Mouse (Mus musculus): Measurements from ENCODE around the gene Nuf2. TPM values are rescaled to one million over a fixed set of nuclear protein-coding genes. Genes with fewer than 3 reads are reported as not detected.

Nuf2 gene
- polyA plus RNA-seq (2015; fragmentation: Nextera tagmentation; extraction: Ambion mirVana): 44.5 and 49.9 TPM in 2 replicates

- WGBS: under 1% methylated on average over 39 of the region's 39 CpGs
- peak; percentile 99 for ATAC-seq (replicated peaks; ENCODE audit: extremely low read depth, insufficient read depth, low FRiP score)
These were observed at the start of gene Nuf2 for GRCm38 (mm10) chr1:169530876-169531701. Gene Nuf2 (minus strand): TSS chr1:169531464.

GRCm38 (mm10) chr1:169579572-169579971 is 48.3 kb upstream of the Nuf2 start:
- ATAC-seq (replicated peaks; ENCODE audit: extremely low read depth, insufficient read depth, low FRiP score): no peak
- no peak overlapping the region for H3K4me3 ChIP-seq (ENCODE audit: low read length)
- H3K4me1 ChIP-seq (ENCODE audit: control insufficient read depth, insufficient read depth, low read length): no peaks in the 10 kb centered on the region
- H3K4me2 ChIP-seq (ENCODE audit: low read depth, low read length): no peak overlapping the region
- H3K36me3 ChIP-seq (ENCODE audit: control insufficient read depth, insufficient read depth): no peaks in the 10 kb centered on the region
- H3K9me3 ChIP-seq (replicated peaks; ENCODE audit: control insufficient read depth, low read length): no peaks in the 10 kb centered on the region
- H3K9ac ChIP-seq (ENCODE audit: low read length): no peak overlapping the region
- H3K27ac ChIP-seq (ENCODE audit: low read length): no peak overlapping the region
- 66% methylated on average over 3 of the region's 3 CpGs for WGBS
- H3K27me3 ChIP-seq (ENCODE audit: control insufficient read depth, insufficient read depth, low read length): no peaks in the 10 kb centered on the region

More at GRCm38 (mm10) chr1:169530876-169531701, at the start of gene Nuf2:
- Histone ChIP-seq H3K4me3 (ENCODE audit: low read length) (peak within 1 kb of the TSS; percentile 70), H3K36me3 (ENCODE audit: control insufficient read depth, insufficient read depth) (peaks cover 9% of the 10 kb centered on the region; the same call in 1 of the 2 replicates), H3K4me1 (ENCODE audit: control insufficient read depth, insufficient read depth, low read length) (peaks cover 17% of the 10 kb centered on the region), H3K9me3 (replicated peaks; ENCODE audit: control insufficient read depth, low read length) (no peaks in the 10 kb centered on the region), H3K27ac (ENCODE audit: low read length) (peak within 1 kb of the TSS; percentile 93), H3K27me3 (ENCODE audit: control insufficient read depth, insufficient read depth, low read length) (no peaks in the 10 kb centered on the region), H3K9ac (ENCODE audit: low read length) (peak within 1 kb of the TSS; percentile 82), H3K4me2 (ENCODE audit: low read depth, low read length) (peak within 1 kb of the TSS; percentile 90)

GRCm38 (mm10) chr1:169574136-169574535 is 42.9 kb upstream of the Nuf2 start:
- H3K4me3 ChIP-seq (ENCODE audit: low read length): no peak overlapping the region
- no peaks in the 10 kb centered on the region for H3K9me3 ChIP-seq (replicated peaks; ENCODE audit: control insufficient read depth, low read length)
- no peaks in the 10 kb centered on the region for H3K27me3 ChIP-seq (ENCODE audit: control insufficient read depth, insufficient read depth, low read length)
- no peak for ATAC-seq (replicated peaks; ENCODE audit: extremely low read depth, insufficient read depth, low FRiP score)
- H3K9ac ChIP-seq (ENCODE audit: low read length): no peak overlapping the region
- no peaks in the 10 kb centered on the region for H3K36me3 ChIP-seq (ENCODE audit: control insufficient read depth, insufficient read depth)
- H3K27ac ChIP-seq (ENCODE audit: low read length): no peak overlapping the region
- H3K4me2 ChIP-seq (ENCODE audit: low read depth, low read length): no peak overlapping the region
- no peaks in the 10 kb centered on the region for H3K4me1 ChIP-seq (ENCODE audit: control insufficient read depth, insufficient read depth, low read length)

- H3K27me3 ChIP-seq (ENCODE audit: control insufficient read depth, insufficient read depth, low read length): no peaks in the 10 kb centered on the region
- 60% methylated on average over 2 of the region's 2 CpGs for WGBS
- H3K4me1 ChIP-seq (ENCODE audit: control insufficient read depth, insufficient read depth, low read length): no peaks in the 10 kb centered on the region
- H3K9ac ChIP-seq (ENCODE audit: low read length): no peak overlapping the region
- no peaks in the 10 kb centered on the region for H3K9me3 ChIP-seq (replicated peaks; ENCODE audit: control insufficient read depth, low read length)
- no peaks in the 10 kb centered on the region for H3K36me3 ChIP-seq (ENCODE audit: control insufficient read depth, insufficient read depth)
- no peak overlapping the region for H3K27ac ChIP-seq (ENCODE audit: low read length)
- no peak for ATAC-seq (replicated peaks; ENCODE audit: extremely low read depth, insufficient read depth, low FRiP score)
- no peak overlapping the region for H3K4me2 ChIP-seq (ENCODE audit: low read depth, low read length)
- no peak overlapping the region for H3K4me3 ChIP-seq (ENCODE audit: low read length)
These were observed 24.4 kb upstream of the Nuf2 start for GRCm38 (mm10) chr1:169555621-169556020.

GRCm38 (mm10) chr1:169555019-169555418 is 23.8 kb upstream of the Nuf2 start:
- Histone ChIP-seq H3K9me3 (replicated peaks; ENCODE audit: control insufficient read depth, low read length) (no peaks in the 10 kb centered on the region), H3K4me3 (ENCODE audit: low read length) (no peak overlapping the region), H3K9ac (ENCODE audit: low read length) (no peak overlapping the region), H3K27me3 (ENCODE audit: control insufficient read depth, insufficient read depth, low read length) (no peaks in the 10 kb centered on the region), H3K36me3 (ENCODE audit: control insufficient read depth, insufficient read depth) (no peaks in the 10 kb centered on the region), H3K4me2 (ENCODE audit: low read depth, low read length) (no peak overlapping the region), H3K27ac (ENCODE audit: low read length) (no peak overlapping the region), H3K4me1 (ENCODE audit: control insufficient read depth, insufficient read depth, low read length) (no peaks in the 10 kb centered on the region)
- WGBS: 71% methylated on average over 4 of the region's 4 CpGs
- ATAC-seq (replicated peaks; ENCODE audit: extremely low read depth, insufficient read depth, low FRiP score): no peak

GRCm38 (mm10) chr1:169553446-169553845 is 22.2 kb upstream of the Nuf2 start:
- Histone ChIP-seq H3K27me3 (ENCODE audit: control insufficient read depth, insufficient read depth, low read length) (no peaks in the 10 kb centered on the region), H3K27ac (ENCODE audit: low read length) (no peak overlapping the region), H3K9me3 (replicated peaks; ENCODE audit: control insufficient read depth, low read length) (no peaks in the 10 kb centered on the region), H3K4me3 (ENCODE audit: low read length) (no peak overlapping the region), H3K9ac (ENCODE audit: low read length) (no peak overlapping the region), H3K4me1 (ENCODE audit: control insufficient read depth, insufficient read depth, low read length) (no peaks in the 10 kb centered on the region), H3K4me2 (ENCODE audit: low read depth, low read length) (no peak overlapping the region), H3K36me3 (ENCODE audit: control insufficient read depth, insufficient read depth) (no peaks in the 10 kb centered on the region)
- 63% methylated on average over 7 of the region's 7 CpGs for WGBS
- no peak for ATAC-seq (replicated peaks; ENCODE audit: extremely low read depth, insufficient read depth, low FRiP score)

- no peaks in the 10 kb centered on the region for H3K36me3 ChIP-seq (ENCODE audit: control insufficient read depth, insufficient read depth)
- no peak overlapping the region for H3K9ac ChIP-seq (ENCODE audit: low read length)
- no peak overlapping the region for H3K4me2 ChIP-seq (ENCODE audit: low read depth, low read length)
- no peak overlapping the region for H3K27ac ChIP-seq (ENCODE audit: low read length)
- H3K27me3 ChIP-seq (ENCODE audit: control insufficient read depth, insufficient read depth, low read length): no peaks in the 10 kb centered on the region
- WGBS: 62% methylated on average over 6 of the region's 6 CpGs
- H3K4me1 ChIP-seq (ENCODE audit: control insufficient read depth, insufficient read depth, low read length): no peaks in the 10 kb centered on the region
- no peak for ATAC-seq (replicated peaks; ENCODE audit: extremely low read depth, insufficient read depth, low FRiP score)
- no peak overlapping the region for H3K4me3 ChIP-seq (ENCODE audit: low read length)
- no peaks in the 10 kb centered on the region for H3K9me3 ChIP-seq (replicated peaks; ENCODE audit: control insufficient read depth, low read length)
These were observed 9.2 kb upstream of the Nuf2 start for GRCm38 (mm10) chr1:169540415-169540814.

- H3K36me3 ChIP-seq (ENCODE audit: control insufficient read depth, insufficient read depth): peaks cover 9% of the 10 kb centered on the region; the same call in 1 of the 2 replicates
- H3K27ac ChIP-seq (ENCODE audit: low read length): peak overlapping the region; percentile 93
- peak overlapping the region; percentile 80 for H3K9ac ChIP-seq (ENCODE audit: low read length)
- H3K27me3 ChIP-seq (ENCODE audit: control insufficient read depth, insufficient read depth, low read length): no peaks in the 10 kb centered on the region
- H3K4me1 ChIP-seq (ENCODE audit: control insufficient read depth, insufficient read depth, low read length): peaks cover 11% of the 10 kb centered on the region
- 12% methylated on average over 11 of the region's 11 CpGs for WGBS
- H3K4me2 ChIP-seq (ENCODE audit: low read depth, low read length): peak overlapping the region; percentile 90
- H3K9me3 ChIP-seq (replicated peaks; ENCODE audit: control insufficient read depth, low read length): no peaks in the 10 kb centered on the region
- H3K4me3 ChIP-seq (ENCODE audit: low read length): peak overlapping the region; percentile 70
- ATAC-seq (replicated peaks; ENCODE audit: extremely low read depth, insufficient read depth, low FRiP score): no peak; the same call in 1 of the 2 replicates
These were observed 655 bp upstream of the Nuf2 start for GRCm38 (mm10) chr1:169531702-169532535.
